Mouse (Mus musculus): ENCODE results near the gene Lmbrd2. TPM values are rescaled to one million over a fixed set of nuclear protein-coding genes. Genes with fewer than 3 reads are reported as not detected.

Gene Lmbrd2
- polyA plus RNA-seq (2014; fragmentation: Illumina TruSeq; extraction: RNeasy Lipid Tissue Mini Kit (QIAGEN cat#74804); ENCODE audit: low read depth, low replicate concordance): 97.8 TPM

GRCm38 (mm10) chr15:9140252-9140680 is at the start of gene Lmbrd2:
Lmbrd2 (plus strand) TSS chr15:9140550.

GRCm38 (mm10) chr15:9155325-9155724 is 15.0 kb downstream of the Lmbrd2 start, which contains the start of gene Skp2:
Skp2 (minus strand) TSS chr15:9155425.

Other genes with a start within 250 kb of the Lmbrd2 start
- 0.19 TPM for gene Ranbp3l, start 172.6 kb upstream of the Lmbrd2 start, polyA plus RNA-seq (2014; fragmentation: Illumina TruSeq; extraction: RNeasy Lipid Tissue Mini Kit (QIAGEN cat#74804); ENCODE audit: low read depth, low replicate concordance)
- gene Nadk2, start 69.3 kb upstream of the Lmbrd2 start, polyA plus RNA-seq (2014; fragmentation: Illumina TruSeq; extraction: RNeasy Lipid Tissue Mini Kit (QIAGEN cat#74804); ENCODE audit: low read depth, low replicate concordance): 71.1 TPM
- 7.2 TPM for gene Skp2, start 14.9 kb downstream of the Lmbrd2 start, polyA plus RNA-seq (2014; fragmentation: Illumina TruSeq; extraction: RNeasy Lipid Tissue Mini Kit (QIAGEN cat#74804); ENCODE audit: low read depth, low replicate concordance)
- gene Ugt3a1, start 136.3 kb downstream of the Lmbrd2 start, polyA plus RNA-seq (2014; fragmentation: Illumina TruSeq; extraction: RNeasy Lipid Tissue Mini Kit (QIAGEN cat#74804); ENCODE audit: low read depth, low replicate concordance): not detected
- gene Ugt3a2, start 195.0 kb downstream of the Lmbrd2 start, polyA plus RNA-seq (2014; fragmentation: Illumina TruSeq; extraction: RNeasy Lipid Tissue Mini Kit (QIAGEN cat#74804); ENCODE audit: low read depth, low replicate concordance): not detected